Mouse (Mus musculus): ENCODE data around the gene Rftn1. TPM values are rescaled to one million over a fixed set of nuclear protein-coding genes. Genes with fewer than 3 reads are reported as not detected.

Rftn1 gene
- polyA plus RNA-seq, 1 experiment = 1.1 TPM

DNA sequence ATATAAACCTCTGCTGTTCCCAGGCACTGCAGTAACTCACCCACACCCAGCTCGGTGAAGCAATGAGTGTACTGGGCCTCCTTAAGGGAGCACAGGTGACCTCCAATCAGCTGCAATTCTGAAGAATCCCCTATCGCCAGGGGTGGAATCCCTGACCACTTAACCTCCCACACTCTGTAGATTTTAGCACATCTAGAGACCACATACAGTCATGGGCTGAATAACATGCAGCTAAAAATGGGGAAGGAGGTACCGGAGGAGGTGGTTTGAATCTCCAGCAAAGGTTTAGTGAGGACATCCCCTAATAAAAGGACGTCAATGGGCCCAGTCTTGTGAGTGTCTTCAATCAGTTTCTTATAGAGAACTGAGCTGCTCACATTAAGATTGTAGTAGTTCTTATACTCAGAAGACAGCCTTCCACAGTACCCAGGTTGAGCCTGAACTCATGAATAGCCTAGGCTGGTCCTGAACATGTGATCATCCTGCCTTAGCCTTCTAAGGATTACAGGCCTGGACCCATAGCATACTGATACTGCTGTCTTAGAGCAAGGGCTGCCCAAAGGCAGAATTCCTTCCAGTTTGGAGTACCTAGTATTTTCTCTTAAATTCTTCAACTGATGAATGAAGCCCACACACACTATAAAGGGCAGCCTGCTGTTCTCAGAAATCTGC lies 9.4 kb downstream of the Rftn1 start:
- Histone ChIP-seq H3K27me3 (ENCODE audit: control insufficient read depth, insufficient read depth, low read length, poor library complexity, severe bottlenecking) (no peaks in the 10 kb centered on the region), H3K4me1 (ENCODE audit: control insufficient read depth, insufficient read depth, low read length) (no peaks in the 10 kb centered on the region), H3K9me3 (replicated peaks; ENCODE audit: control insufficient read depth, insufficient read depth, low read length, poor library complexity, severe bottlenecking) (no peaks in the 10 kb centered on the region), H3K36me3 (ENCODE audit: control insufficient read depth, insufficient read depth, low read length, poor library complexity, severe bottlenecking) (no peaks in the 10 kb centered on the region), H3K9ac (ENCODE audit: low read depth, poor library complexity, severe bottlenecking) (no peak overlapping the region), H3K27ac (ENCODE audit: insufficient read depth, low read length) (no peak overlapping the region), H3K4me3 (ENCODE audit: low read depth, low read length) (no peak overlapping the region)
- TF ChIP-seq CTCF (IDR thresholded peaks at IDR 0.05; ENCODE audit: low read depth, low read length) (no peak), POLR2A (IDR thresholded peaks at IDR 0.05; ENCODE audit: insufficient read depth, low read length) (no peak), EP300 (IDR thresholded peaks at IDR 0.05; ENCODE audit: insufficient read depth, low read depth, low read length) (no peak)

DNA sequence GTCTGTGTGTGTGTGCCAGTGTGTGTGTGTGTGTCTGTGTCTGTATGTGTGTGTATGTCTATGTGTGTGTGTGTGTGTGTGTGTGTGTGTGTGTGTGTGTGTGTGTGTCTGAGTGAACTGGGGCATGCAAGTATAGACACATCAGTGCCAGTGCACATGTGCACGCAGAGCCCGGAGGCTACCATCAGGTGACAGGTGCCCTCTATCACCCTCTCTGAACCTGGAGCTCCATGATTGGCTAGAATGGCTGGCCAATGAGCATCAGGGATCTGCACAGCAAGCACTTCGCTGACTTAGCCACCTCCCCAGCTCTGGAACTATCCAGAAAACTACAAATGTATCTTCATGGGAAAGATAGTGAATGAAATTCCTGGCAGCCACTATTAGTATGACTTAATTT lies 16.7 kb downstream of the Rftn1 start:
- no peak for TF ChIP-seq EP300 (IDR thresholded peaks at IDR 0.05; ENCODE audit: insufficient read depth, low read depth, low read length)
- no peak for TF ChIP-seq CTCF (IDR thresholded peaks at IDR 0.05; ENCODE audit: low read depth, low read length)
- TF ChIP-seq POLR2A (IDR thresholded peaks at IDR 0.05; ENCODE audit: insufficient read depth, low read length) = no peak
- H3K4me3 ChIP-seq (ENCODE audit: low read depth, low read length) = no peak overlapping the region
- no peaks in the 10 kb centered on the region for H3K36me3 ChIP-seq (ENCODE audit: control insufficient read depth, insufficient read depth, low read length, poor library complexity, severe bottlenecking)
- no peak overlapping the region for H3K9ac ChIP-seq (ENCODE audit: low read depth, poor library complexity, severe bottlenecking)
- no peaks in the 10 kb centered on the region for H3K4me1 ChIP-seq (ENCODE audit: control insufficient read depth, insufficient read depth, low read length)
- H3K9me3 ChIP-seq (replicated peaks; ENCODE audit: control insufficient read depth, insufficient read depth, low read length, poor library complexity, severe bottlenecking) = 0 out of 2 replicates have a peak, but pooled peaks cover 5% of the 10 kb centered on the region
- no peaks in the 10 kb centered on the region for H3K27me3 ChIP-seq (ENCODE audit: control insufficient read depth, insufficient read depth, low read length, poor library complexity, severe bottlenecking)
- H3K27ac ChIP-seq (ENCODE audit: insufficient read depth, low read length) = no peak overlapping the region

DNA sequence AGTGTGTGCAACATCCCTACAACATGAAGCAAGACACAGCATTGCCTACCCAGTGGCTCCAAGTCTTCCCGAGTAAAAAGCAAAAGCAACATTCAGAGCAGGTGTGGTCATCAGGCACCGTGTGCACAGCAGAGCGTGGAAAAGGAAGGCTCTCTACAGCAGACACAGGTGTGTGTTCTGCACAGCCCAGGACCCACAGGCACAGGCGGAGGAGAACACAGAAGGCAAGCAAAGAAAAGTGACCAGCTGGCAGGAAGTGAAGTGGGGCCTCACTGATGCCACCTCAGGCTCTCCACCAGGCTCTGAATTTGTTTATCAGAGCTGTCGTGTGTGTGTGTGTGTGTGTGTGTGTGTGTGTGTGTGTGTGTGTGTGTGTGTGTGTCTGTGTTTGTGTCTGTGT lies 17.1 kb downstream of the Rftn1 start:
- no peaks in the 10 kb centered on the region for H3K36me3 ChIP-seq (ENCODE audit: control insufficient read depth, insufficient read depth, low read length, poor library complexity, severe bottlenecking)
- H3K9me3 ChIP-seq (replicated peaks; ENCODE audit: control insufficient read depth, insufficient read depth, low read length, poor library complexity, severe bottlenecking) = 0 out of 2 replicates have a peak, but pooled peaks cover 5% of the 10 kb centered on the region
- no peak overlapping the region for H3K4me3 ChIP-seq (ENCODE audit: low read depth, low read length)
- no peak overlapping the region for H3K27ac ChIP-seq (ENCODE audit: insufficient read depth, low read length)
- no peaks in the 10 kb centered on the region for H3K4me1 ChIP-seq (ENCODE audit: control insufficient read depth, insufficient read depth, low read length)
- no peaks in the 10 kb centered on the region for H3K27me3 ChIP-seq (ENCODE audit: control insufficient read depth, insufficient read depth, low read length, poor library complexity, severe bottlenecking)
- no peak overlapping the region for H3K9ac ChIP-seq (ENCODE audit: low read depth, poor library complexity, severe bottlenecking)
- TF ChIP-seq POLR2A (IDR thresholded peaks at IDR 0.05; ENCODE audit: insufficient read depth, low read length) (no peak), EP300 (IDR thresholded peaks at IDR 0.05; ENCODE audit: insufficient read depth, low read depth, low read length) (no peak), CTCF (IDR thresholded peaks at IDR 0.05; ENCODE audit: low read depth, low read length) (no peak)

DNA sequence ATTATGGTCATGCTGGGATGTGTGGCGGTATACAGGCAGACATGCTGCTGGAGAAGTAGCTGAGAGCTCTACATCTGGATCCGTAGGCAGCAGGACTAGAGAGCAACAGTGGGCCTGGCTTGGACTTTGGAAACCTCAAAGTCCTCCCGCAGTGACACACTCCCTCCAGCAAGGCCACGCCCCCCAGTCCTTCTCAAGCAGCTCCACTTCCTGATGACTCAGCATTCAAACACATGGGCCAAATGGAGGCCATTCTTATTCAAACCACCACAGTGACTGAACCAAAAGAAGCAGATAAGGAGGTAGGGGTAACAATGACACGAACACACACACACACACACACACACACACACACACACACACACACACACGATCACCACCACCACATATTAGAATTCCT lies 17.7 kb downstream of the Rftn1 start:
- Histone ChIP-seq H3K27me3 (ENCODE audit: control insufficient read depth, insufficient read depth, low read length, poor library complexity, severe bottlenecking) (no peaks in the 10 kb centered on the region), H3K9ac (ENCODE audit: low read depth, poor library complexity, severe bottlenecking) (no peak overlapping the region), H3K9me3 (replicated peaks; ENCODE audit: control insufficient read depth, insufficient read depth, low read length, poor library complexity, severe bottlenecking) (0 out of 2 replicates have a peak, but pooled peaks cover 5% of the 10 kb centered on the region), H3K27ac (ENCODE audit: insufficient read depth, low read length) (no peak overlapping the region), H3K4me3 (ENCODE audit: low read depth, low read length) (no peak overlapping the region), H3K4me1 (ENCODE audit: control insufficient read depth, insufficient read depth, low read length) (no peaks in the 10 kb centered on the region), H3K36me3 (ENCODE audit: control insufficient read depth, insufficient read depth, low read length, poor library complexity, severe bottlenecking) (no peaks in the 10 kb centered on the region)
- no peak for TF ChIP-seq EP300 (IDR thresholded peaks at IDR 0.05; ENCODE audit: insufficient read depth, low read depth, low read length)
- TF ChIP-seq CTCF (IDR thresholded peaks at IDR 0.05; ENCODE audit: low read depth, low read length) = no peak
- TF ChIP-seq POLR2A (IDR thresholded peaks at IDR 0.05; ENCODE audit: insufficient read depth, low read length) = no peak

DNA sequence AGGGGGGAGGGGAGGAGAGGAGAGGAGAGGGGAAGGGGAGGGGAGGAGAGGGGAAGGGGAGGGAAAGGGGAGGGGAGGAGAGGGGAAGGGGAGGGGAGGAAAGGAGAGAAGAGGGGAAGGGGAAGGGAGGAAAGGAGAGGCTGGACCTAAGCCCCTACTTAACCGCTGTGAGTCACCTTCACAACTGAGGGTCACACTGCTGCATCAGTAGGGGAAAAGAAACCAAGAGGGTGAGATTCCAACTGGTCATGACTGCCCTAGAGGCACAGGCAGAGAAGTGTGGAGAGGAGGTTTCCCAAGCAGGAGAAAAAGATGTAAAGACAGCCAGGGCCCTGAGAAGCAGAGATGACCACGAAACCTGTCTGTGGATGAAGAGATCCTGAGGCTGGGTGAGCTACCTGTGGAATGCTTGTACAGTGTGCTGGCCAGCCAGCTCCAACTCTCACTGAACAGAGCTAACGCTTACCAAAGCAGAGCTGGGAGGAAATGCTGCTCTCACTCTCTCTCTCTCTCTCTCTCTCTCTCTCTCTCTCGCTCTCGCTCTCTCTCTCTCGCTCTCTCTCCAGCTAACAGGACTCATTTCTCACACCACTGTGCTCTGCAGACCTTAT lies 19.4 kb downstream of the Rftn1 start:
- Histone ChIP-seq H3K27ac (ENCODE audit: insufficient read depth, low read length) (no peak overlapping the region), H3K4me1 (ENCODE audit: control insufficient read depth, insufficient read depth, low read length) (no peaks in the 10 kb centered on the region), H3K27me3 (ENCODE audit: control insufficient read depth, insufficient read depth, low read length, poor library complexity, severe bottlenecking) (no peaks in the 10 kb centered on the region), H3K4me3 (ENCODE audit: low read depth, low read length) (no peak overlapping the region), H3K9me3 (replicated peaks; ENCODE audit: control insufficient read depth, insufficient read depth, low read length, poor library complexity, severe bottlenecking) (0 out of 2 replicates have a peak, but pooled peaks cover 5% of the 10 kb centered on the region), H3K36me3 (ENCODE audit: control insufficient read depth, insufficient read depth, low read length, poor library complexity, severe bottlenecking) (no peaks in the 10 kb centered on the region), H3K9ac (ENCODE audit: low read depth, poor library complexity, severe bottlenecking) (no peak overlapping the region)
- TF ChIP-seq CTCF (IDR thresholded peaks at IDR 0.05; ENCODE audit: low read depth, low read length) = no peak
- no peak for TF ChIP-seq EP300 (IDR thresholded peaks at IDR 0.05; ENCODE audit: insufficient read depth, low read depth, low read length)
- no peak for TF ChIP-seq POLR2A (IDR thresholded peaks at IDR 0.05; ENCODE audit: insufficient read depth, low read length)

DNA sequence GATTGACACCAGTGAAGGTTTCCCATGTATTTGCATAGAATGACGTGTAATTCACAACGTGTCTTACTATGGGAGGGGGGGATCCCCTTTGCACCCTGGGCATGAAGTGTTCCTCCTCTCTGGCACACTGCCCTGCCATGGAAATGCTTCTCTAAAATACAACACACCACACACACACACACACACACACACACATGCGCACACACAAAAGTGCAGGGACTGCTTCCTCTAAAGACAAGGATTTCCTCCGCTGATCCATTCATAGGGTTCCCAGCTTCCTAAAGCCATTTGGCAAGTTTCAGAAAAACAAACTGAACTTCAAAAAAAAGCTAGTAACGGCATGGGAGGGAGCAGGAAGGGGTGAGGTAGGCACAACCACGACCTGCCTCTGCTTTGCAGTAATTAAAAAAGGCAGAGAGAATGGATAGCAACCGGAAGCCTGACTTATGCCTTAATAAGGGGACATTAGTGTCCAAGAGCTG lies 20.5 kb downstream of the Rftn1 start:
- Histone ChIP-seq H3K36me3 (ENCODE audit: control insufficient read depth, insufficient read depth, low read length, poor library complexity, severe bottlenecking) (no peaks in the 10 kb centered on the region), H3K27me3 (ENCODE audit: control insufficient read depth, insufficient read depth, low read length, poor library complexity, severe bottlenecking) (no peaks in the 10 kb centered on the region), H3K4me3 (ENCODE audit: low read depth, low read length) (no peak overlapping the region), H3K9me3 (replicated peaks; ENCODE audit: control insufficient read depth, insufficient read depth, low read length, poor library complexity, severe bottlenecking) (peaks cover 7% of the 10 kb centered on the region; the same call in 1 of the 2 replicates), H3K4me1 (ENCODE audit: control insufficient read depth, insufficient read depth, low read length) (no peaks in the 10 kb centered on the region), H3K27ac (ENCODE audit: insufficient read depth, low read length) (no peak overlapping the region), H3K9ac (ENCODE audit: low read depth, poor library complexity, severe bottlenecking) (no peak overlapping the region)
- TF ChIP-seq EP300 (IDR thresholded peaks at IDR 0.05; ENCODE audit: insufficient read depth, low read depth, low read length) (no peak), CTCF (IDR thresholded peaks at IDR 0.05; ENCODE audit: low read depth, low read length) (no peak), POLR2A (IDR thresholded peaks at IDR 0.05; ENCODE audit: insufficient read depth, low read length) (no peak)
